11 mouse cellular contexts compared by ENCODE assay signal in the genomic region with DNA sequence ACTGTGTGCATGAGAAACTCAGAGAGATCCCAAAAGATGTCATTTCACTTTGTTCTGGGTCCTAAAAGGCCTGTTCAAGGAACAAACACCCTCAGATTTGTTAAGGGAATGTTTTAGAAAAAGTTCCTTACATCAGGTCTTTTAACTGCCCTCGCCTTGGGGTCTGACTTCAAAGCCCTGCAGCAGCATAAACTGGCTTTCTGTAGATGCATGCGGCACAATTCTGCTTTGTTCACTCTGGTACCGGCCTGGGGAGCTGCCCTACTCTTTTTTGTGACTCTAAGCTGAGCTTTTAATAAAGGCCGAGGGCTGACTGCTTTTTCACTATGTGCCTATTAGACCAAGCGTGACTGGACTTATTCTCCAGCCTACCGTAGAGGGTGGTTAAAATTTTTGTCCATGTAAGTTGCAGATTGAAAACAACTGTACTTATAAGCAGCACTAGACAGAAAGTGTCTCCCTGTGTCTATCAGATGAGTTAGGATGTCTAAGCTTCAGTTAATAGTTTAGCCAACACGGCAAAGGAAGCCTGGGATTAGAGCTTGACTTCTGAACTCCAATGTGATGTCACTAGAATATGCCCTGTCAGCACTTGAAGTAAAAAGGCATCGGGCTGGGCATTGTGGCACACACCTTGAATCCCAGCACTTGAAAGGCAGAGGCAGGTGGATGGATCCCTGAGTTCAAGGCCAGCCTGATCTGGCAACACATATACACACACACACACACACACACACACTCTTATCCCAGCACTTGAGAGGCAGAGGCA. TPM values are rescaled to one million over a fixed set of nuclear protein-coding genes. Genes with fewer than 3 reads are reported as not detected.
A peak's percentile ranks its signal among the peaks of the same experiment; 100 is the strongest.
DNase-seq lines count a peak whose midpoint lies in the region; ATAC-seq and TF ChIP-seq lines count a peak whose summit lies in the region.
"Had no signal": no experiment of that assay in that cellular context is flagged by ENCODE, and none has a peak within 500 bp of the region (broad histone marks: within the 10 kb centered on the region; RNA-seq: fewer than 3 reads in every experiment).

No protein-coding gene starts in this region.

- DNase-seq in left cerebral cortex, adult 2 months (ENCODE audit: extremely low spot score in 1 of 2, low spot score in 2 of 2): no peak
- DNase-seq in left cerebral cortex, postnatal 10 days (ENCODE audit: extremely low spot score in 1 of 2, low spot score in 2 of 2): no peak
- DNase-seq in forebrain, embryonic 14.5 days (ENCODE audit: low spot score): peak; percentile 25
- no peak for DNase-seq in limb, embryonic 10.5 days (ENCODE audit: low spot score)
- DNase-seq in yolk sac, embryonic 10.5 days (ENCODE audit: low spot score): peak; percentile 47
- DNase-seq in thymus, postnatal 14 days: no peak
- DNase-seq in heart, postnatal 36 days: no peak
- no peak for DNase-seq in adrenal gland, adult 8-10 months

- WGBS in forebrain, embryonic 14.5 days: 8% methylated on average over 8 of the region's 8 CpGs
- 80% methylated on average over 8 of the region's 8 CpGs for WGBS in limb, embryonic 10.5 days

- intact Hi-C loops in left cerebral cortex, adult 2 months (cut with DNase I): no loop called here
- intact Hi-C loops in left cerebral cortex, postnatal 10 days (cut with DNase I): no loop called here
- intact Hi-C loops in heart, postnatal 36 days (cut with DNase I): no loop called here

- H3K4me1 ChIP-seq in forebrain, embryonic 14.5 days (ENCODE audit: control insufficient read depth, insufficient read depth, low read length): no peaks in the 10 kb centered on the region
- peaks cover 8% of the 10 kb centered on the region; the same call in 1 of the 2 replicates for H3K4me1 ChIP-seq in limb, embryonic 10.5 days
- H3K4me1 ChIP-seq: stomach, embryonic 15.5 days had no signal

- no peaks in the 10 kb centered on the region for H3K27me3 ChIP-seq in forebrain, embryonic 14.5 days (replicated peaks; ENCODE audit: control insufficient read depth, insufficient read depth, low read length)
- H3K27me3 ChIP-seq in limb, embryonic 10.5 days (ENCODE audit: low read depth, poor library complexity, severe bottlenecking): no peaks in the 10 kb centered on the region
- H3K27me3 ChIP-seq: CH12.LX; liver, embryonic 15.5 days; stomach, embryonic 15.5 days had no signal

- no peak overlapping the region for H3K4me3 ChIP-seq in left cerebral cortex, adult 2 months
- H3K4me3 ChIP-seq in forebrain, embryonic 14.5 days (ENCODE audit: low read depth, low read length): no peak overlapping the region
- no peak overlapping the region for H3K4me3 ChIP-seq in limb, embryonic 10.5 days
- H3K4me3 ChIP-seq: liver, embryonic 15.5 days; stomach, embryonic 15.5 days had no signal

- no peak overlapping the region for H3K9ac ChIP-seq in forebrain, embryonic 14.5 days (ENCODE audit: low read length)
- H3K9ac ChIP-seq: liver, embryonic 15.5 days; stomach, embryonic 15.5 days had no signal

- peak overlapping the region; percentile 3; the same call in 1 of the 2 replicates for H3K27ac ChIP-seq in left cerebral cortex, adult 2 months
- peak overlapping the region; percentile 44 for H3K27ac ChIP-seq in forebrain, embryonic 14.5 days (ENCODE audit: low read depth, low read length)
- H3K27ac ChIP-seq in limb, embryonic 10.5 days: peak overlapping the region; percentile 39; the same call in 1 of the 2 replicates
- H3K27ac ChIP-seq: liver, embryonic 15.5 days; stomach, embryonic 15.5 days had no signal

- H3K9me3 ChIP-seq in forebrain, embryonic 14.5 days (replicated peaks; ENCODE audit: control insufficient read depth, low read length): no peaks in the 10 kb centered on the region
- no peaks in the 10 kb centered on the region for H3K9me3 ChIP-seq in limb, embryonic 10.5 days (replicated peaks)
- H3K9me3 ChIP-seq: liver, embryonic 15.5 days; stomach, embryonic 15.5 days had no signal

- H3K36me3 ChIP-seq in forebrain, embryonic 14.5 days (ENCODE audit: control insufficient read depth, insufficient read depth, low read length): peaks cover 51% of the 10 kb centered on the region
- peaks cover 82% of the 10 kb centered on the region for H3K36me3 ChIP-seq in limb, embryonic 10.5 days

- no peak for ATAC-seq in forebrain, embryonic 14.5 days

- no peak overlapping the region for H3K4me2 ChIP-seq in forebrain, embryonic 14.5 days (ENCODE audit: low read length)
- H3K4me2 ChIP-seq: liver, embryonic 15.5 days; stomach, embryonic 15.5 days had no signal

- no peak for TF ChIP-seq CTCF in left cerebral cortex, adult 2 months (IDR thresholded peaks at IDR 0.05)

RNA-seq across cellular contexts. Expression of a gene that starts 15.6 kb away (rescaled TPM):
- 10 to 100 TPM; 71.8 to 74.8 TPM for total RNA-seq in left cerebral cortex, adult 2 months (2021)
- total RNA-seq in left cerebral cortex, postnatal 10 days (2021): 10 to 100 TPM; 43.6 to 44.9 TPM
- 111 and 120 TPM in 2 replicates for polyA plus RNA-seq in forebrain, embryonic 14.5 days (2014; fragmentation: Nextera tagmentation; extraction: Ambion mirVana)
- polyA plus RNA-seq in limb, embryonic 10.5 days (2016; fragmentation: Nextera tagmentation; extraction: Ambion mirVana): 122 and 126 TPM in 2 replicates
- 10 to 100 TPM; 27.7 to 29.8 TPM for total RNA-seq in heart, postnatal 36 days (2021)
- total RNA-seq in adrenal gland, adult 8-10 months (2022): 100 to 1,000 TPM; 116 to 172 (median 143) TPM

RNA-seq across cellular contexts. Expression of a gene that starts 15.6 kb away (rescaled TPM):
- 10 to 100 TPM; 27.6 to 28.7 TPM for total RNA-seq in left cerebral cortex, adult 2 months (2021)
- 10 to 100 TPM; 25.9 to 26.0 TPM for total RNA-seq in left cerebral cortex, postnatal 10 days (2021)
- 79.8 and 81.2 TPM in 2 replicates for polyA plus RNA-seq in forebrain, embryonic 14.5 days (2014; fragmentation: Nextera tagmentation; extraction: Ambion mirVana)
- polyA plus RNA-seq in limb, embryonic 10.5 days (2016; fragmentation: Nextera tagmentation; extraction: Ambion mirVana): 166 and 171 TPM in 2 replicates
- 10 to 100 TPM; 65.6 to 69.9 TPM for total RNA-seq in heart, postnatal 36 days (2021)
- 10 to 100 TPM; 63.2 to 79.3 (median 71.1) TPM for total RNA-seq in adrenal gland, adult 8-10 months (2022)

RNA-seq across cellular contexts. Expression of a gene that starts 41.3 kb away (rescaled TPM):
- 1 to 10 TPM; 3.5 to 3.9 TPM for total RNA-seq in left cerebral cortex, adult 2 months (2021)
- total RNA-seq in left cerebral cortex, postnatal 10 days (2021): 1 to 10 TPM; 4.6 to 4.9 TPM
- 3.6 and 4.8 TPM in 2 replicates for polyA plus RNA-seq in forebrain, embryonic 14.5 days (2014; fragmentation: Nextera tagmentation; extraction: Ambion mirVana)
- polyA plus RNA-seq in limb, embryonic 10.5 days (2016; fragmentation: Nextera tagmentation; extraction: Ambion mirVana): 1.9 and 2.4 TPM in 2 replicates
- under 1 TPM; 0.57 to 0.86 TPM for total RNA-seq in heart, postnatal 36 days (2021)
- total RNA-seq in adrenal gland, adult 8-10 months (2022): 1 to 10 TPM in 1 of 4 experiments, under 1 TPM in 3; 0.09 to 1.1 (median 0.60) TPM

RNA-seq across cellular contexts. Expression of a gene that starts 47.2 kb away (rescaled TPM):
- total RNA-seq in left cerebral cortex, adult 2 months (2021): 1 to 10 TPM; 2.6 to 2.8 TPM
- total RNA-seq in left cerebral cortex, postnatal 10 days (2021): 1 to 10 TPM; 2.1 to 3.2 TPM
- 2.2 and 2.3 TPM in 2 replicates for polyA plus RNA-seq in forebrain, embryonic 14.5 days (2014; fragmentation: Nextera tagmentation; extraction: Ambion mirVana)
- 2.9 and 3.6 TPM in 2 replicates for polyA plus RNA-seq in limb, embryonic 10.5 days (2016; fragmentation: Nextera tagmentation; extraction: Ambion mirVana)
- total RNA-seq in heart, postnatal 36 days (2021): 1 to 10 TPM; 4.6 to 6.2 TPM
- total RNA-seq in adrenal gland, adult 8-10 months (2022): 1 to 10 TPM; 6.2 to 9.0 (median 8.1) TPM

RNA-seq across cellular contexts. Expression of a gene that starts 50.8 kb away (rescaled TPM):
- total RNA-seq in left cerebral cortex, adult 2 months (2021): 100 to 1,000 TPM; 161 to 170 TPM
- 100 to 1,000 TPM; 238 to 241 TPM for total RNA-seq in left cerebral cortex, postnatal 10 days (2021)
- 401 and 454 TPM in 2 replicates for polyA plus RNA-seq in forebrain, embryonic 14.5 days (2014; fragmentation: Nextera tagmentation; extraction: Ambion mirVana)
- polyA plus RNA-seq in limb, embryonic 10.5 days (2016; fragmentation: Nextera tagmentation; extraction: Ambion mirVana): 501 and 523 TPM in 2 replicates
- 100 to 1,000 TPM; 123 to 129 TPM for total RNA-seq in heart, postnatal 36 days (2021)
- total RNA-seq in adrenal gland, adult 8-10 months (2022): 100 to 1,000 TPM; 295 to 314 (median 303) TPM

Comparison
In these comparisons a context has a peak if more than half of its experiments do, and no peak if none do; other contexts are left out.
1. DNase-seq: peak in forebrain, embryonic 14.5 days (single experiment) and yolk sac, embryonic 10.5 days (single experiment); none in left cerebral cortex, adult 2 months (0 of 2), left cerebral cortex, postnatal 10 days (0 of 2), limb, embryonic 10.5 days (single experiment), thymus, postnatal 14 days (single experiment), heart, postnatal 36 days (0 of 2) and adrenal gland, adult 8-10 months (single experiment).
2. Peak in every context shown above with its lines, with median percentiles within 50 percentile points of each other: H3K27ac ChIP-seq.